Mouse (Mus musculus) stomach, embryonic 15.5 days (tissue): Measurements from ENCODE around the gene Ndufs6. TPM values are rescaled to one million over a fixed set of nuclear protein-coding genes. Genes with fewer than 3 reads are reported as not detected.

Experiments used
- ATAC-seq: fragments of 200-750 bp; cut with Nextera tagmentation; 2 replicates; pipeline ENCODE4 v1.8.0; 2017; ENCODE audit warnings: low read depth, moderate number of reproducible peaks, moderate TSS enrichment; ENCODE audit not compliant: insufficient read depth, low FRiP score
- H3K27ac ChIP-seq: fragments of 300-500 bp; sonication (generic); 2 replicates; pipeline ENCODE4 v1.5.1; 2015; ENCODE audit warnings: mild to moderate bottlenecking, inconsistent platforms
- H3K27me3 ChIP-seq: fragments of 300-500 bp; sonication (generic); replicated peaks from 2 replicates; pipeline ENCODE4 v1.6.1; 2015; ENCODE audit warnings: inconsistent platforms
- H3K36me3 ChIP-seq: fragments of 300-500 bp; sonication (generic); 2 replicates; pipeline ENCODE4 v1.6.1; 2015; ENCODE audit warnings: inconsistent platforms
- H3K4me1 ChIP-seq: fragments of 300-500 bp; sonication (generic); 2 replicates; pipeline ENCODE4 v1.6.1; 2015; ENCODE audit warnings: inconsistent platforms
- H3K4me2 ChIP-seq: fragments of 300-500 bp; sonication (generic); 2 replicates; pipeline ENCODE4 v1.6.1; 2015; ENCODE audit warnings: mild to moderate bottlenecking, inconsistent platforms
- H3K4me3 ChIP-seq: fragments of 300-500 bp; sonication (generic); replicated peaks from 2 replicates; pipeline ENCODE4 v1.5.1; 2015; ENCODE audit warnings: inconsistent platforms
- H3K9ac ChIP-seq: fragments of 300-500 bp; sonication (generic); 2 replicates; pipeline ENCODE4 v1.6.1; 2015; ENCODE audit warnings: inconsistent platforms
- H3K9me3 ChIP-seq: fragments of 300-500 bp; sonication (generic); 2 replicates; pipeline ENCODE4 v1.6.1; 2016; ENCODE audit warnings: inconsistent platforms
- WGBS: fragments of 180-500 bp; shearing (Covaris S2); methylation state at CpG from one replicate; pipeline ENCODE4 v1.1.7; 2015; 5-methylcytosine and 5-hydroxymethylcytosine counted together
- polyA plus RNA-seq: library from polyadenylated mRNA; unstranded; fragments of >200 nt; fragmentation: Nextera tagmentation; extraction: Ambion mirVana; gene quantifications from 2 replicates; pipeline ENCODE4 v1.2.1, GENCODE M21; 2015

Gene Ndufs6
- polyA plus RNA-seq = 402 and 412 TPM in 2 replicates

- ATAC-seq = peak; percentile 88
- WGBS = 1% methylated on average over 45 of the region's 45 CpGs
- H3K9ac ChIP-seq = peak within 1 kb of the TSS; percentile 70
Observed at GRCm38 (mm10) chr13:73327827-73328698, at the start of gene Ndufs6, which contains the start of gene Mrpl36. Gene Ndufs6, minus strand, starts transcription at chr13:73328542. Gene Mrpl36, plus strand, starts transcription at chr13:73328513.

DNA sequence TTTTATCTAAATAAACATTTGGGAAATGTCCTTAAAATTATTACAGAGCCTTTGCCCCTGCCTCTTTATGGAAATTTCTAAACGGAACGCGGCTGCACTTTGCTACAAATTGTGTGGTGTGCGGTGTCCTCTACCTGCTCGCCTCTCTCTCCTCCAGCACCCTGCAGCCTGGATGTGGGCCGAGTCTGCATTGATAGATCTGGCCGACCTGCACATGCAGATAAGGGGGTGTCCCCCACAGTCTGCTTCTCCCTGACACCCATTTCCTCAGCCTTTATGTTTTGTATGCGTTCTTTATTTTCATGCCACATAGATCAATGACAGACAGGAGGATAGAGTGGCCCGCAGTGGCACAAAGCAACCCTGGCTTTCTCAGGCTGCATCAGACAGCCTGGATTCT is 49.3 kb upstream of the Ndufs6 start:
- no peaks in the 10 kb centered on the region for H3K4me1 ChIP-seq
- H3K4me2 ChIP-seq = no peak overlapping the region
- no peak overlapping the region for H3K9ac ChIP-seq
- WGBS = 67% methylated on average over 9 of the region's 9 CpGs
- H3K9me3 ChIP-seq = no peaks in the 10 kb centered on the region
- H3K27me3 ChIP-seq = no peaks in the 10 kb centered on the region; the same call in 1 of the 2 replicates
- ATAC-seq = no peak
- H3K4me3 ChIP-seq = no peak overlapping the region
- H3K36me3 ChIP-seq = no peaks in the 10 kb centered on the region
- no peak overlapping the region for H3K27ac ChIP-seq

More at GRCm38 (mm10) chr13:73327827-73328698, at the start of gene Ndufs6, which contains the start of gene Mrpl36:
- Histone ChIP-seq H3K27ac (peak within 1 kb of the TSS; percentile 72), H3K4me2 (peak within 1 kb of the TSS; percentile 67), H3K36me3 (peaks cover 12% of the 10 kb centered on the region), H3K4me1 (peaks cover 9% of the 10 kb centered on the region; the same call in 1 of the 2 replicates), H3K9me3 (no peaks in the 10 kb centered on the region), H3K27me3 (no peaks in the 10 kb centered on the region), H3K4me3 (peak within 1 kb of the TSS; percentile 84)

GRCm38 (mm10) chr13:73374612-73375011 is 46.3 kb upstream of the Ndufs6 start:
- 77% methylated on average over 2 of the region's 2 CpGs for WGBS
- no peaks in the 10 kb centered on the region for H3K36me3 ChIP-seq
- ATAC-seq = no peak
- H3K9ac ChIP-seq = no peak overlapping the region
- no peaks in the 10 kb centered on the region for H3K27me3 ChIP-seq
- no peak overlapping the region for H3K4me2 ChIP-seq
- H3K27ac ChIP-seq = no peak overlapping the region
- no peak overlapping the region for H3K4me3 ChIP-seq
- H3K9me3 ChIP-seq = no peaks in the 10 kb centered on the region
- H3K4me1 ChIP-seq = no peaks in the 10 kb centered on the region

DNA sequence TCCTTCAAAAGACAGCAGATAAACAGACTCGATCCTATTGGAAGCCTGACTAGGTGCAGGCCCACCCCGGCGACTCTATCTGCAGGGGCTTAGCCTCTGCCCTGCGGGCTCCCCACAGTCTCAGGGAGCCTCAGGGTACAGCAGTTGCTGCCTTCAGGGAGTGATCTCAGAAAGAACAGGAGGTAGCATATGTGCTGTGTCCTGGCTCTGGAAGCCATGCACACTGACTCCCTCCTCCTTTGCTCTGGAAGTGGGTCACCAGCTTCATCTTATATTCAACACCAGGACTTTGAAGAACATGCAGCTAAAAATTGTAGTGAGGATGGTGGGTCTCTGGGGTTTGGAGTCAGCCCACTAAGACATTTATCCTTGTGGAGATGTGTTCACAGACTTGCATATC is 45.0 kb upstream of the Ndufs6 start:
- Histone ChIP-seq H3K27ac (no peak overlapping the region), H3K36me3 (no peaks in the 10 kb centered on the region), H3K9me3 (no peaks in the 10 kb centered on the region), H3K4me1 (no peaks in the 10 kb centered on the region), H3K9ac (no peak overlapping the region), H3K27me3 (no peaks in the 10 kb centered on the region), H3K4me2 (no peak overlapping the region), H3K4me3 (no peak overlapping the region)
- 61% methylated on average over 4 of the region's 4 CpGs for WGBS
- ATAC-seq = no peak

GRCm38 (mm10) chr13:73357106-73357505 is 28.8 kb upstream of the Ndufs6 start:
- no peak overlapping the region for H3K4me3 ChIP-seq
- no peak for ATAC-seq
- H3K27me3 ChIP-seq = no peaks in the 10 kb centered on the region
- H3K9ac ChIP-seq = no peak overlapping the region
- H3K4me1 ChIP-seq = no peaks in the 10 kb centered on the region
- no peaks in the 10 kb centered on the region for H3K9me3 ChIP-seq
- WGBS = 79% methylated on average over 3 of the region's 3 CpGs
- no peak overlapping the region for H3K4me2 ChIP-seq
- no peak overlapping the region for H3K27ac ChIP-seq
- no peaks in the 10 kb centered on the region for H3K36me3 ChIP-seq

GRCm38 (mm10) chr13:73352491-73352890 is 24.1 kb upstream of the Ndufs6 start:
- Histone ChIP-seq H3K9me3 (no peaks in the 10 kb centered on the region), H3K9ac (no peak overlapping the region), H3K27me3 (no peaks in the 10 kb centered on the region), H3K4me3 (no peak overlapping the region), H3K4me2 (no peak overlapping the region), H3K36me3 (no peaks in the 10 kb centered on the region), H3K4me1 (no peaks in the 10 kb centered on the region), H3K27ac (no peak overlapping the region)
- no peak for ATAC-seq

- no peak overlapping the region for H3K27ac ChIP-seq
- no peak overlapping the region for H3K9ac ChIP-seq
- H3K27me3 ChIP-seq = no peaks in the 10 kb centered on the region
- H3K4me2 ChIP-seq = no peak overlapping the region
- ATAC-seq = no peak
- H3K9me3 ChIP-seq = no peaks in the 10 kb centered on the region
- no peak overlapping the region for H3K4me3 ChIP-seq
- no peaks in the 10 kb centered on the region for H3K4me1 ChIP-seq
- 38% methylated on average over 3 of the region's 3 CpGs for WGBS
- no peaks in the 10 kb centered on the region for H3K36me3 ChIP-seq
Observed at GRCm38 (mm10) chr13:73351910-73352309, 23.6 kb upstream of the Ndufs6 start.

DNA sequence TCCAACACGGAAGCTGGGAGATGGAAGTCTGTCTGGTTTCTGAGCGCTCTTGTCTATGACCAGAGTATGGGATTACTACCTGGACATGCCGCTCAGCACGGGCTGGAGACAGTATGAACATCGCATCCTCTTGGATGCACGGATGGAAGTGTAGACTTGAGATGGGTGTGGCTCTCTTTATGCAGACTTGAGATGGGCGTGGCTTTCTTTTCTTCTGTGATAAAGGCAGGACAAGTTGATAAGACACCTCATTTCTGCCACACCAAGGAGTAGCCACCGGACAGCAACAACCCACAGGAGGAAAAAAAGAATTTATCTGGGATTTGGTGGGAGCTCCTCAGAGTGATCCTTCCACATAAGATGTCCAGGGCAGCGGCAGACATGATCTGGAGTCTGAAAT is 22.4 kb upstream of the Ndufs6 start:
- Histone ChIP-seq H3K9ac (no peak overlapping the region), H3K4me3 (no peak overlapping the region), H3K4me2 (no peak overlapping the region), H3K27me3 (no peaks in the 10 kb centered on the region), H3K36me3 (no peaks in the 10 kb centered on the region), H3K4me1 (no peaks in the 10 kb centered on the region), H3K9me3 (no peaks in the 10 kb centered on the region), H3K27ac (no peak overlapping the region)
- WGBS = 75% methylated on average over 9 of the region's 9 CpGs
- ATAC-seq = no peak

- WGBS = 76% methylated on average over 7 of the region's 7 CpGs
- H3K9me3 ChIP-seq = no peaks in the 10 kb centered on the region
- H3K36me3 ChIP-seq = no peaks in the 10 kb centered on the region
- no peaks in the 10 kb centered on the region for H3K27me3 ChIP-seq
- H3K4me3 ChIP-seq = no peak overlapping the region
- H3K27ac ChIP-seq = no peak overlapping the region
- H3K4me1 ChIP-seq = no peaks in the 10 kb centered on the region
- no peak overlapping the region for H3K4me2 ChIP-seq
- ATAC-seq = no peak
- no peak overlapping the region for H3K9ac ChIP-seq
Observed at GRCm38 (mm10) chr13:73347922-73348650, 19.7 kb upstream of the Ndufs6 start.

GRCm38 (mm10) chr13:73347171-73347570 is 18.8 kb upstream of the Ndufs6 start:
- H3K4me3 ChIP-seq = no peak overlapping the region
- no peak overlapping the region for H3K9ac ChIP-seq
- no peaks in the 10 kb centered on the region for H3K9me3 ChIP-seq
- no peak for ATAC-seq
- no peak overlapping the region for H3K4me2 ChIP-seq
- H3K4me1 ChIP-seq = no peaks in the 10 kb centered on the region
- H3K36me3 ChIP-seq = no peaks in the 10 kb centered on the region
- WGBS = 62% methylated on average over 3 of the region's 3 CpGs
- H3K27me3 ChIP-seq = no peaks in the 10 kb centered on the region
- H3K27ac ChIP-seq = no peak overlapping the region

GRCm38 (mm10) chr13:73346743-73347142 is 18.4 kb upstream of the Ndufs6 start:
- Histone ChIP-seq H3K9me3 (no peaks in the 10 kb centered on the region), H3K27me3 (no peaks in the 10 kb centered on the region), H3K4me3 (no peak overlapping the region), H3K9ac (no peak overlapping the region), H3K4me2 (no peak overlapping the region), H3K36me3 (no peaks in the 10 kb centered on the region), H3K4me1 (no peaks in the 10 kb centered on the region), H3K27ac (no peak overlapping the region)
- 75% methylated on average over 4 of the region's 4 CpGs for WGBS
- ATAC-seq = no peak

DNA sequence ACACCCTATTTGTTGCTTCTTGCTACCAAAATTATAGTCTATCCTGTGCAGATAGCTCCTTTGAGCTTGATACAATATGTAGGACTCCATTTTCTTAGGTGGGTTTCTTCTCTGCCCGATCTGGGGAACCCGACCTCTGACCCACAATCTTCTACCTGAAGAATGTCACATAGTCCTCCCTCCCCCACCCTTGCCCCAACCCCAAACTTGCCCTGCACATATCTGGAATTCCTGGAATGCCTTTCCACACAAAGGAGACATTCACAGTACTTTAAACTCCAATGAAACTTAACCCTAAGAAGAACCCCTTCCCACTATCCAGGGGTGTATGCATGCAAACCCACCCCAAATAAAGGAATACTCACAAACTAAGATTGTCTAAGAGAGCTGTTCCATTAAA is 17.8 kb upstream of the Ndufs6 start:
- no peaks in the 10 kb centered on the region for H3K27me3 ChIP-seq
- H3K4me1 ChIP-seq = no peaks in the 10 kb centered on the region
- no peak overlapping the region for H3K4me2 ChIP-seq
- no peaks in the 10 kb centered on the region for H3K9me3 ChIP-seq
- ATAC-seq = no peak
- H3K9ac ChIP-seq = no peak overlapping the region
- no peak overlapping the region for H3K27ac ChIP-seq
- 23% methylated on average over 2 of the region's 2 CpGs for WGBS
- no peak overlapping the region for H3K4me3 ChIP-seq
- H3K36me3 ChIP-seq = no peaks in the 10 kb centered on the region
